Mouse (Mus musculus) CH12.LX (cell line): ENCODE measurements around the gene Agtrap. TPM values are rescaled to one million over a fixed set of nuclear protein-coding genes. Genes with fewer than 3 reads are reported as not detected.

Experiments
- DNase-seq: peaks from one replicate; pipeline ENCODE4 v3.0.0-alpha.2; 2013; ENCODE audit errors: extremely low read depth
- H3K27ac ChIP-seq: 2 replicates; pipeline ENCODE4 v1.5.1; 2012; ENCODE audit warnings: low read depth, mild to moderate bottlenecking, control low read depth, moderate library complexity; ENCODE audit not compliant: insufficient read depth
- H3K27me3 ChIP-seq: replicated peaks from 2 replicates; pipeline ENCODE3; 2012; ENCODE audit warnings: inconsistent platforms
- H3K36me3 ChIP-seq, 2 experiments: replicated peaks in 1 of 2; 2 replicates each; pipeline versions ENCODE3 to v1.6.1; 2012; ENCODE audit warnings: inconsistent platforms in 1 of 2, low read length in 1 of 2, mild to moderate bottlenecking in 1 of 2, mixed read lengths in 1 of 2, moderate library complexity in 1 of 2; ENCODE audit not compliant: control insufficient read depth in 1 of 2, insufficient read depth in 1 of 2
- H3K4me1 ChIP-seq, 2 experiments: 2 replicates each; pipeline ENCODE4 v1.6.1; 2012; ENCODE audit warnings: inconsistent platforms in 1 of 2, moderate library complexity in 1 of 2; ENCODE audit not compliant: insufficient read depth in 2 of 2, control insufficient read depth in 1 of 2
- H3K4me2 ChIP-seq: 2 replicates; pipeline ENCODE4 v1.6.1; 2012; ENCODE audit warnings: low read depth, mild to moderate bottlenecking, control low read depth; ENCODE audit not compliant: poor library complexity, insufficient read depth, severe bottlenecking
- H3K4me3 ChIP-seq, 3 experiments: fragments of 150-350 bp in 1 of 3; sonication (generic) in 1 of 3; replicated peaks in 1 of 3; 2 replicates each; pipeline versions ENCODE3 to v1.5.1; 2011 to 2012; ENCODE audit warnings: low read depth in 2 of 3, low read length in 2 of 3, mild to moderate bottlenecking in 2 of 3, moderate library complexity in 2 of 3, control low read depth in 1 of 3, improper control_type of control experiment in 1 of 3, inconsistent platforms in 1 of 3, mixed read lengths in 1 of 3; ENCODE audit not compliant: poor library complexity in 1 of 3
- H3K79me2 ChIP-seq: replicated peaks from 2 replicates; pipeline ENCODE4 v1.6.1; 2012; ENCODE audit warnings: mild to moderate bottlenecking, moderate library complexity; ENCODE audit not compliant: control insufficient read depth, poor library complexity, insufficient read depth, severe bottlenecking; ENCODE audit errors: extremely low read depth
- H3K9ac ChIP-seq: 2 replicates; pipeline ENCODE4 v1.6.1; 2012; ENCODE audit warnings: low read depth, mild to moderate bottlenecking, control low read depth, moderate library complexity; ENCODE audit not compliant: insufficient read depth
- H3K9me3 ChIP-seq: replicated peaks from 2 replicates; pipeline ENCODE3; 2012; ENCODE audit warnings: low read length, inconsistent platforms, mixed read lengths
- BHLHE40 ChIP-seq: IDR thresholded peaks from 2 replicates; pipeline ENCODE4 v1.6.1; 2011; ENCODE audit warnings: mild to moderate bottlenecking, low read depth, low read length, improper control_type of control experiment
- CHD1 ChIP-seq: IDR thresholded peaks from 2 replicates; pipeline ENCODE4 v1.6.1; 2012; ENCODE audit warnings: low read depth, low read length, improper control_type of control experiment, inconsistent platforms
- ETS1 ChIP-seq: conservative IDR thresholded peaks from 2 replicates; pipeline ENCODE4 v1.6.1; 2012; ENCODE audit warnings: low read depth, mild to moderate bottlenecking, inconsistent platforms, low read length, improper control_type of control experiment, moderate library complexity
- HCFC1 ChIP-seq: IDR thresholded peaks from 2 replicates; pipeline ENCODE4 v1.6.1; 2012; ENCODE audit warnings: low read depth, mild to moderate bottlenecking, inconsistent platforms, low read length, improper control_type of control experiment
- JUN ChIP-seq: IDR thresholded peaks from 2 replicates; pipeline ENCODE4 v1.6.1; 2011; ENCODE audit warnings: low read depth, mild to moderate bottlenecking, low read length, improper control_type of control experiment, moderate library complexity; ENCODE audit not compliant: insufficient read depth
- MAFK ChIP-seq: IDR thresholded peaks from 2 replicates; pipeline ENCODE4 v1.6.1; 2011; ENCODE audit warnings: low read length, improper control_type of control experiment; ENCODE audit not compliant: insufficient replicate concordance
- MAX ChIP-seq: IDR thresholded peaks from 2 replicates; pipeline ENCODE4 v1.6.1; 2011; ENCODE audit warnings: low read length, improper control_type of control experiment
- MYC ChIP-seq: IDR thresholded peaks from 2 replicates; pipeline ENCODE4 v1.6.1; 2011; ENCODE audit warnings: low read depth, mild to moderate bottlenecking, improper control_type of control experiment, low read length
- SIN3A ChIP-seq: IDR thresholded peaks from 2 replicates; pipeline ENCODE4 v1.6.1; 2012; ENCODE audit warnings: low read length, improper control_type of control experiment, inconsistent platforms
- TBP ChIP-seq: conservative IDR thresholded peaks from 2 replicates; pipeline ENCODE4 v1.6.1; 2011; ENCODE audit warnings: low read depth, low read length, improper control_type of control experiment
- UBTF ChIP-seq: IDR thresholded peaks from 2 replicates; pipeline ENCODE4 v1.6.1; 2012; ENCODE audit warnings: low read depth, mild to moderate bottlenecking, inconsistent platforms, low read length, improper control_type of control experiment, moderate library complexity
- USF1 ChIP-seq: IDR thresholded peaks from 2 replicates; pipeline ENCODE4 v1.6.1; 2014; ENCODE audit warnings: low read depth, mild to moderate bottlenecking, inconsistent platforms, low read length, improper control_type of control experiment
- USF2 ChIP-seq: conservative IDR thresholded peaks from 2 replicates; pipeline ENCODE4 v1.6.1; 2011; ENCODE audit warnings: low read depth, low read length, improper control_type of control experiment
- ZC3H11A ChIP-seq: IDR thresholded peaks from 2 replicates; pipeline ENCODE4 v1.6.1; 2012; ENCODE audit warnings: low read depth, mild to moderate bottlenecking, inconsistent platforms, low read length, improper control_type of control experiment
- ZKSCAN1 ChIP-seq: IDR thresholded peaks from 2 replicates; pipeline ENCODE4 v1.6.1; 2012; ENCODE audit warnings: low read depth, inconsistent platforms, low read length, improper control_type of control experiment, borderline replicate concordance
- ZMIZ1 ChIP-seq: IDR thresholded peaks from 2 replicates; pipeline ENCODE4 v1.6.1; 2012; ENCODE audit warnings: low read depth, mild to moderate bottlenecking, inconsistent platforms, low read length, improper control_type of control experiment
- dilution Hi-C: fragments of 300-500 bp; cut with MboI; formaldehyde crosslinking; loops from 2 replicates; pipeline ENCODE4 v1.14.3; 2020; ENCODE audit warnings: low sequenced_read_pairs; ENCODE audit not compliant: extremely low pct_unique_long_range_greater_than_20kb, extremely low pct_ligation_motif_present
- in situ Hi-C: fragments of 300-500 bp; cut with MboI; formaldehyde crosslinking; loops from 3 replicates; pipeline ENCODE4 v1.14.3; 2019; ENCODE audit warnings: low sequenced_read_pairs, low pct_ligation_motif_present, low pct_unique_long_range_greater_than_20kb, mixed read lengths
- polyA plus RNA-seq: library from polyadenylated mRNA; unstranded; fragments of >175 nt; gene quantifications from 2 replicates; pipeline ENCODE4 v1.2.1, GENCODE M21; 2012; ENCODE audit warnings: low read depth; ENCODE audit not compliant: insufficient read length
- total RNA-seq, 2 experiments: library from RNA; depleted of rRNA; stranded (reverse); fragments of 300-350 nt in 1 of 2; fragments of >200 nt in 1 of 2; gene quantifications; 2 replicates each; pipeline ENCODE4 v1.2.3; 2012 to 2014

Agtrap gene
- total and polyA plus RNA-seq, 3 experiments: 4.1 to 6.2 (median 5.9) TPM

DNA sequence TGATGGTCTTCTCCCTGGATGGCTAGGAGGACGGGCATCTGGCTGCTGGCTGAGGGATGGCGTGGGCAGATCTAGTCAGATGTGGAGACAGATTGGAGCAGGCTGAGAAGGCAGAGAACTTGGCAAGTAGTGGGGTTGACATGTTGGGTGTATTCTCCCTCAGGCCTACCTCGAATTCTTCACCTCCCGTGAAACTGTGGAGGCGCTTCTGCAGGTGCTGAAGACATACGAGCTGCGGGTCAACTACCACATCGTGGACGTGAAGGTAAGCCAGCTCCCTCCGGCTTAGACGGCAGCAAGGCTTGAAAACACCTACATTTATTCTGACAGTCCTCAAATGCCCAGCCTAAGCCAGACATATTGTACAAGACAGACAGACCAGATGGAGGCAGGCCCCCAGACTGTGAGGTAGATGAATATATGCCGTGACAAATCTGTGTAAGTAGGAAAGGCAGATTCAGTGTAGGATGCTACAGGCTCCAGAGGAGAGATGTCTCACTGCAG lies 34.4 kb downstream of the Agtrap start:
- in situ Hi-C loops: no loop called here
- Histone ChIP-seq H3K27ac (no peak overlapping the region), H3K36me3 (peaks cover 93 to 97% of the 10 kb centered on the region in 2 experiments), H3K9me3 (no peaks in the 10 kb centered on the region), H3K79me2 (no peaks in the 10 kb centered on the region), H3K4me3 (no peak overlapping the region), H3K9ac (no peak overlapping the region), H3K4me2 (no peak overlapping the region), H3K4me1 (peaks cover 0 to 15% of the 10 kb centered on the region in 2 experiments; a peak in 2 of 4 replicates), H3K27me3 (no peaks in the 10 kb centered on the region)
- TF ChIP-seq ZKSCAN1 (no peak), MAX (no peak), TBP (no peak), UBTF (no peak), USF2 (no peak), MYC (no peak), ETS1 (no peak), HCFC1 (no peak), CHD1 (no peak)
- dilution Hi-C loops: no loop called here
- DNase-seq: no peak

DNA sequence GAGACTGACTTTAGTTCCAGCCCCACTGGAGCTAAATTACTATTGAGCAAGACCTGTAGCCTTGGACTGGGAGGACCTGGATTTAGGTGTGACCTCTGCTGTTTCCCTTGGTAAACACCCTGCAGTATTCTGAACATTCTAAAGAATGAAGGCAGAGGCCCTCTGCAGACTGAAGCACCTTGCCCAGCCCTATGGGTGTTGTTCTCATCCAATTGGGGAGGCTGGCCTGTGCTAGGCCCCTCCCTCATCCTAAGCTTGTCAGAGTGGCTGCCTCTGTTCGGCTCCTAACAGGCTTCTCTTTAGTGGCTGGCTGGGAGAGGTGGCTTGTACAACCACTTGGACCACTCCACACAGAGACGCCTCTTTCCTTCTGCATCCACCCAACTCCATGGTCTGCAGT lies 34.9 kb downstream of the Agtrap start:
- H3K4me3 ChIP-seq: no peak overlapping the region
- H3K9ac ChIP-seq: no peak overlapping the region
- in situ Hi-C loops (no loop called here), dilution Hi-C loops (no loop called here)
- H3K27me3 ChIP-seq: no peaks in the 10 kb centered on the region
- H3K9me3 ChIP-seq: no peaks in the 10 kb centered on the region
- no peak for TF ChIP-seq ZMIZ1
- no peak for TF ChIP-seq MAFK
- TF ChIP-seq BHLHE40: no peak
- no peak for TF ChIP-seq ZKSCAN1
- TF ChIP-seq USF1: no peak
- TF ChIP-seq HCFC1: no peak
- no peak for TF ChIP-seq UBTF
- no peak for TF ChIP-seq SIN3A
- TF ChIP-seq MYC: no peak
- TF ChIP-seq ZC3H11A: no peak
- TF ChIP-seq JUN: no peak
- TF ChIP-seq USF2: no peak
- H3K4me2 ChIP-seq: no peak overlapping the region
- no peaks in the 10 kb centered on the region for H3K79me2 ChIP-seq
- no peak overlapping the region for H3K27ac ChIP-seq
- DNase-seq: no peak
- peaks cover 93 to 97% of the 10 kb centered on the region in 2 experiments for H3K36me3 ChIP-seq
- H3K4me1 ChIP-seq: peaks cover 0 to 15% of the 10 kb centered on the region in 2 experiments; a peak in 2 of 4 replicates
